Mouse (Mus musculus) hindbrain, embryonic 14.5 days (tissue): ENCODE measurements around the gene Clnk. TPM values are rescaled to one million over a fixed set of nuclear protein-coding genes. Genes with fewer than 3 reads are reported as not detected.
"Not testable (repeated sequence)": the region's sequence is repeated elsewhere in the genome, so short reads cannot be mapped to it uniquely, and the experiment has no call there.

Experiments
- ATAC-seq: fragments of 200-750 bp; cut with Nextera tagmentation; 2 replicates; pipeline ENCODE4 v1.8.0; 2017; ENCODE audit warnings: moderate number of reproducible peaks, mild to moderate bottlenecking, moderate TSS enrichment, moderate library complexity; ENCODE audit not compliant: low FRiP score
- DNase-seq: peaks from one replicate; pipeline ENCODE4 v3.0.0-alpha.2; 2015; ENCODE audit warnings: low spot score
- H3K27ac ChIP-seq: fragments of 300-500 bp; sonication (generic); 2 replicates; pipeline ENCODE4 v1.5.1; 2014; ENCODE audit warnings: mild to moderate bottlenecking, moderate library complexity
- H3K27me3 ChIP-seq: fragments of 300-500 bp; sonication (generic); 2 replicates; pipeline ENCODE4 v1.6.1; 2014; ENCODE audit warnings: mild to moderate bottlenecking, low read length, mixed read lengths; ENCODE audit not compliant: control insufficient read depth, insufficient read depth
- H3K36me3 ChIP-seq: fragments of 300-500 bp; sonication (generic); replicated peaks from 2 replicates; pipeline ENCODE4 v1.6.1; 2014; ENCODE audit not compliant: control insufficient read depth, insufficient read depth
- H3K4me1 ChIP-seq: fragments of 300-500 bp; sonication (generic); replicated peaks from 2 replicates; pipeline ENCODE4 v1.6.1; 2014; ENCODE audit warnings: antibody characterized with exemption, low read length, mixed read lengths; ENCODE audit not compliant: control insufficient read depth, insufficient read depth
- H3K4me2 ChIP-seq: fragments of 300-500 bp; sonication (generic); replicated peaks from 2 replicates; pipeline ENCODE4 v1.6.1; 2014; ENCODE audit warnings: mild to moderate bottlenecking, moderate library complexity
- H3K4me3 ChIP-seq: fragments of 300-500 bp; sonication (generic); replicated peaks from 2 replicates; pipeline ENCODE4 v1.5.1; 2014; ENCODE audit warnings: mild to moderate bottlenecking, low read length
- H3K9ac ChIP-seq: fragments of 300-500 bp; sonication (generic); 2 replicates; pipeline ENCODE4 v1.6.1; 2014
- H3K9me3 ChIP-seq: fragments of 300-500 bp; sonication (generic); 2 replicates; pipeline ENCODE4 v1.6.1; 2016; ENCODE audit warnings: low read length; ENCODE audit not compliant: control insufficient read depth
- WGBS: fragments of 180-500 bp; shearing (Covaris S2); extraction: QIAGEN DNeasy Blood & Tissue Kit; methylation state at CpG from one replicate; pipeline ENCODE4 v1.1.7; 2014; 5-methylcytosine and 5-hydroxymethylcytosine counted together
- polyA plus RNA-seq: library from polyadenylated mRNA; unstranded; fragments of >200 nt; fragmentation: Nextera tagmentation; extraction: Ambion mirVana; gene quantifications from 2 replicates; pipeline ENCODE4 v1.2.1, GENCODE M21; 2014

The Clnk gene
- 0.19 TPM in 1 of 2 replicates, not detected in the other for polyA plus RNA-seq

DNA sequence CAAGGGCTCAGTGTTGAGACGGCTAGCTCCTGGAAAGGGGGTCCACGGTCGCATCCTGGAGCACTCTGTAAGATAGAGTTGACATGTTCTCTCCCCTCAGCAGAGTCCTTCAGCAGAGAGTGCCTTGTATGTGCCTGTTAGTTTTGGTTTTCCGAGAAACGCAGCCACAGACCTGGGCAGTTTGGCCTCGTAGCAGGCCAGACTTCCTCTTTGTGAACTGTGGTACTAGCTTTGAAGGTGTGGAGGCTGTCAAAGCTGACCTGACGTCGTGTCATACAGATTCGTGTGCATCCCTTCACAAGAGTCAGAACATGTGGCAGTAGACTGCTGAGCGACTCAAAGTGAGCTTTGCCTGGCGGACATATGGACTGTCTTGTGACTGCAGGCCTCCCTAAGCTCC is at the start of gene Clnk:
Clnk (minus strand) TSS at position 191 of the 400 bp plus-strand sequence.
- no peak within 1 kb of the TSS for H3K9ac ChIP-seq
- ATAC-seq (no peak), DNase-seq (no peak)
- H3K36me3 ChIP-seq: no peaks in the 10 kb centered on the region
- H3K4me2 ChIP-seq: no peak within 1 kb of the TSS
- WGBS: 85% methylated on average over 11 of the region's 11 CpGs
- no peaks in the 10 kb centered on the region for H3K9me3 ChIP-seq
- H3K4me1 ChIP-seq: peaks cover 8% of the 10 kb centered on the region; the same call in 1 of the 2 replicates
- H3K27ac ChIP-seq: no peak within 1 kb of the TSS
- no peaks in the 10 kb centered on the region for H3K27me3 ChIP-seq
- no peak within 1 kb of the TSS for H3K4me3 ChIP-seq

DNA sequence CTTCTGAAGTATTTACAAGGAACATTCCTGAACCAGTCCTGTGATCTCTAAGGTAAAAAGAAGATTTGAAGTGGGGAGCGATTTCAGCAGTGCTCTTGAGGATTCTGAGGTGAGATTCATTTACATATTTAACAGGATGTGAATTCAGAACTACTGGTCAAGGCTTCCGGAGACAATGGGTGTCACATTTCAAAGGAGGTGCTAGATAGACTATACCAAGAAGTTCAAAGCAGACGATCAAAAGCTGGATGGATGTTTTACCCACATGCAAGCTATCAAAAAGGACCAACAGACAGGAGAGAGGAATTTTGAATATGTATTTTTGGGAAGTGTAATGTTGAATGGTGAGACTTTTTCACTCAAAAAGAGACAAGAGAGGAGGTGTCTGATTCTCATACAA is 28.7 kb upstream of the Clnk start:
- no peaks in the 10 kb centered on the region for H3K36me3 ChIP-seq
- ATAC-seq (no peak), DNase-seq (no peak)
- no peaks in the 10 kb centered on the region for H3K27me3 ChIP-seq
- H3K4me1 ChIP-seq: no peaks in the 10 kb centered on the region
- no peak overlapping the region for H3K27ac ChIP-seq
- 56% methylated on average over 3 of the region's 3 CpGs for WGBS
- H3K9me3 ChIP-seq: no peaks in the 10 kb centered on the region
- H3K4me2 ChIP-seq: no peak overlapping the region
- no peak overlapping the region for H3K9ac ChIP-seq
- H3K4me3 ChIP-seq: no peak overlapping the region

DNA sequence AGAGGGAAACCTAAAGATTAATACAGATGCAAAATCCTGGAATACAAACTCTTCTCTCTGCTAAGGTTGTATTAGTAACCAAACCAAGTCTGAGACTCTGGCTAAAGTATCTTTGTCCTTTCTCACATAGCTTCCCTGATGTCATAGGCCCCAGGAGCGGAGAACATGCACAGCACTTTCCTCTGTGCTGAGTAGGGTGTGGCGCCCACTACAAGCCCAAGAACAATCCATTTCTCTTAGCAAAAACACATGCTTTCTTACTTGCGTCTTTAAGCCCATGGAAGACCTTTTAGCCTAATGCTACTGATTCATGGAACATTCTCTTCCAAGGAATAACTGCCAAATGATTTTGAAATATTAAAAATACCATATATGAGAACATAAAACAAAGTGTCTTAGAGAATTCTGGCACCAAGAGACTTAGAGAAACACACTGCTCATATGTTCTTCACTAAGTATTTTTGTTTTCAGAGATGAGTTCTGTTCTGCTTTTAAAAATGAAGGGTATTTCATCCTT is 28.0 kb upstream of the Clnk start:
- DNase-seq: no peak

DNA sequence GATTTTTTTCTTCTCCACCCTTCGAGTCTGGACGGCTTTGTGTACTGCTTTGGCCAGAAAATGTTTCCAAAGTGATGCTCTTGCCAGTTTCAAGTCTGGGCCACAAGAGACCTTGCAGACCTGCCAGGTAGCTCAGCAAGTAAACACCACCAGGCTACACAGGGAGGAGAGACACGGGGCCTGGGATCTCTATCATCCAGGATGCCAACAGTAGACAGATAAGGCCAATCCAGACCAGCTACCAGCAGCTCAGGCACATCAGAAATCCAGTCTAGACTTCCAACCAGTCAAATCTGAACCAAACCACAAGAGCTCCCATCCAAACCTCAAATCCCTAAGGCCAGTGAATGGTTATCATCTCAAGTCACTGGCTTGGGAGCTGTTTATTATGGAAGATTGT is 26.3 kb upstream of the Clnk start:
- ATAC-seq (no peak), DNase-seq (no peak)
- no peaks in the 10 kb centered on the region for H3K27me3 ChIP-seq
- no peaks in the 10 kb centered on the region for H3K36me3 ChIP-seq
- H3K9ac ChIP-seq: no peak overlapping the region
- 89% methylated on average over 3 of the region's 3 CpGs for WGBS
- no peak overlapping the region for H3K27ac ChIP-seq
- H3K9me3 ChIP-seq: no peaks in the 10 kb centered on the region
- H3K4me3 ChIP-seq: no peak overlapping the region
- H3K4me1 ChIP-seq: no peaks in the 10 kb centered on the region
- no peak overlapping the region for H3K4me2 ChIP-seq

More for the DNA sequence above, 28.0 kb upstream of the Clnk start:
- Histone ChIP-seq H3K27ac (no peak overlapping the region), H3K4me3 (no peak overlapping the region), H3K4me2 (no peak overlapping the region), H3K36me3 (no peaks in the 10 kb centered on the region), H3K9ac (no peak overlapping the region), H3K4me1 (no peaks in the 10 kb centered on the region), H3K9me3 (no peaks in the 10 kb centered on the region), H3K27me3 (no peaks in the 10 kb centered on the region)
- no peak for ATAC-seq
- 98% methylated on average over 3 of the region's 3 CpGs for WGBS

DNA sequence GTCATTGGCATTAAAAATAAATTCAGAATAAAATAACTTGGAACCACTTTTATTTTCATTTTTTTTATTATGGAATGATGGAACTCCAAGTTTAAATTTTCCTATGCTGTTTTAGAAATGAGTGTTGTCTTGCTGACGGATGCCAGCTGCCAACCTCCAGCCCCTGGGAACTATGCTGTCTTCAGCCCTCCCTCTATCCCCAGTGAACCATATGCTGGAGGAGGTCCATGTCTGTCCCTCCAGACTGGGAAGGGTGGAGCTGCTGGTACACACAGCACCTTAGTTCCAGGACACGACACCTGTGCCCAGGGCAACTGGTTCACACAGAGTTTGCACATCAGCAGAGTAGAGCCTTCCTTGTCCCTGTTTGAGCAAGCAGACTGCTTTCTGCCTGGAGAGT is 22.4 kb upstream of the Clnk start:
- no peaks in the 10 kb centered on the region for H3K36me3 ChIP-seq
- DNase-seq: no peak
- H3K27ac ChIP-seq: no peak overlapping the region
- no peaks in the 10 kb centered on the region for H3K4me1 ChIP-seq
- H3K9ac ChIP-seq: no peak overlapping the region
- no peaks in the 10 kb centered on the region for H3K9me3 ChIP-seq
- no peak overlapping the region for H3K4me2 ChIP-seq
- 86% methylated on average over 2 of the region's 2 CpGs for WGBS
- ATAC-seq: no peak
- H3K27me3 ChIP-seq: no peaks in the 10 kb centered on the region
- H3K4me3 ChIP-seq: no peak overlapping the region

DNA sequence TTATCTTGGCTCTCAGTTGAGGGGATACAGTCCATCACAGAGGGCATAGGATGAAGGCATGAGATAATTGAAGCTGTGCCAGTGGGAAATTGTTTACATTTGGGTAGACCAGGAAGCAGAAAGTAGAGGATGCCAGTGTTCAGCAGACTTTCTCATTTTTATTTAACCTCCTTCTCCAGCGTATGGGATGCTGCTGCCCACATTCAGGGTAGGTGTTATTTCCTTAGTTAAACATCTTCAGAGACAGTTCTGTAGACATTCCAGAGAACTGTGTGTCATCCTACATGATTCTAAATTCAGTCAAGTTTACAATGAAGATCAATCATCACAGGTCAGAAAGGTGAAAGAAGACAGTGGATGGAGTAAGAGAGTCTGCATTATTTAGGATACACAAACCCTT is 12.0 kb upstream of the Clnk start:
- Histone ChIP-seq H3K27ac (no peak overlapping the region), H3K4me1 (no peaks in the 10 kb centered on the region), H3K4me2 (no peak overlapping the region), H3K27me3 (no peaks in the 10 kb centered on the region), H3K9ac (no peak overlapping the region), H3K9me3 (no peaks in the 10 kb centered on the region), H3K36me3 (no peaks in the 10 kb centered on the region), H3K4me3 (no peak overlapping the region)
- DNase-seq (no peak), ATAC-seq (no peak)
- WGBS: 89% methylated on average over 1 of the region's 1 CpGs

DNA sequence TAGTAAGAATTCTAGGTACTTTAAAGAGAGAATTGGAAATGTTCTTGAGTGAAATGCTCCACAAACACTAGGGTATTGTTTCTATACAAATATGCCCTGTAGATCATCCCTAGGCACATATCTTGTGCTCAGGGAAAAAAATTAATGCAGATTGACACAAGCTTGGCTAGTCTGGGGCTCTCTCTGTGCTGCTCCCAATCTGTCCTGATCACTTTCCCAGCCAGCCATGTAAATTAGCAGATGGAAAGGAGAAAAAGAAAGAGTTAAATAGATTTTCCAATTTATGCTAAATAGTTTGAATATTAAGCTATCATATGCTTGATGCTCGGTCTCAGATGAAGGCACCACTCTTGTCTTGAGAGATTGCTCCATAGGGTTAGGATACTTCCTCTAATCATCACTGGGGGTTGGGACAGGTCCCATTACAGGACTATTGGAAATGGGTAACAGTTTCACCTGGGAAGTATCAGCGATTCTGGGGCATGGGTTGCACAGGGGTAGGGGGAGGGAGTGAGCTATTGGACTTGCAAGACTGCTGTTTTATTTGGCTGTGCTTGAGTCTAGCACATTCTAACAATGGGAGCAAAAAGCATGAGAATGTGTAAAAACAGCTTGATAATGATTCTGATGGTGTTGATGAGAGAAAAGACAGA is 10.1 kb upstream of the Clnk start:
- H3K9me3 ChIP-seq: no peaks in the 10 kb centered on the region
- no peaks in the 10 kb centered on the region for H3K27me3 ChIP-seq
- no peak for ATAC-seq
- H3K27ac ChIP-seq: no peak overlapping the region
- H3K4me2 ChIP-seq: no peak overlapping the region
- 71% methylated on average over 2 of the region's 2 CpGs for WGBS
- DNase-seq: no peak
- no peaks in the 10 kb centered on the region for H3K36me3 ChIP-seq
- H3K4me1 ChIP-seq: no peaks in the 10 kb centered on the region
- no peak overlapping the region for H3K9ac ChIP-seq
- no peak overlapping the region for H3K4me3 ChIP-seq

DNA sequence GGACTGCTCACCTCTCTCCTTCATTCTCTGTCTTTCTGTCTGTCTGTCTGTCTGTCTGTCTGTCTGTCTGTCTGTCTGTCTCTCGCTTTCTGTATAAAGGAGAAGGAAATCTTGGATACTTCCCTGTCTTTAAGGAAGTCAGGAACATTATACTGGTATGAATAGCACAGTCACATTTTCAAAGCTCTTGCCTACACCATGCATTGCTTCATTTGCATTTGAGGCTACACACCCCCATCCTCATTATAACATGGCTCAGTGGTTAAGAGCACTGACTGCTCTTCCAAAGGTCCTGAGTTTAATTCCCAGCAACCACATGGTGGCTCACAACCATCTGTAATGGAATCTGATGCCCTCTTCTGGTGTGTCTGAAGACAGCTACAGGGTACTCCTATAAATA is 6.0 kb upstream of the Clnk start:
- H3K4me2 ChIP-seq, DNase-seq, H3K36me3 ChIP-seq, H3K9ac ChIP-seq, H3K27ac ChIP-seq, H3K4me1 ChIP-seq, H3K9me3 ChIP-seq, H3K4me3 ChIP-seq, H3K27me3 ChIP-seq, ATAC-seq: not testable (repeated sequence)
- 100% methylated on average over 1 of the region's 1 CpGs for WGBS

DNA sequence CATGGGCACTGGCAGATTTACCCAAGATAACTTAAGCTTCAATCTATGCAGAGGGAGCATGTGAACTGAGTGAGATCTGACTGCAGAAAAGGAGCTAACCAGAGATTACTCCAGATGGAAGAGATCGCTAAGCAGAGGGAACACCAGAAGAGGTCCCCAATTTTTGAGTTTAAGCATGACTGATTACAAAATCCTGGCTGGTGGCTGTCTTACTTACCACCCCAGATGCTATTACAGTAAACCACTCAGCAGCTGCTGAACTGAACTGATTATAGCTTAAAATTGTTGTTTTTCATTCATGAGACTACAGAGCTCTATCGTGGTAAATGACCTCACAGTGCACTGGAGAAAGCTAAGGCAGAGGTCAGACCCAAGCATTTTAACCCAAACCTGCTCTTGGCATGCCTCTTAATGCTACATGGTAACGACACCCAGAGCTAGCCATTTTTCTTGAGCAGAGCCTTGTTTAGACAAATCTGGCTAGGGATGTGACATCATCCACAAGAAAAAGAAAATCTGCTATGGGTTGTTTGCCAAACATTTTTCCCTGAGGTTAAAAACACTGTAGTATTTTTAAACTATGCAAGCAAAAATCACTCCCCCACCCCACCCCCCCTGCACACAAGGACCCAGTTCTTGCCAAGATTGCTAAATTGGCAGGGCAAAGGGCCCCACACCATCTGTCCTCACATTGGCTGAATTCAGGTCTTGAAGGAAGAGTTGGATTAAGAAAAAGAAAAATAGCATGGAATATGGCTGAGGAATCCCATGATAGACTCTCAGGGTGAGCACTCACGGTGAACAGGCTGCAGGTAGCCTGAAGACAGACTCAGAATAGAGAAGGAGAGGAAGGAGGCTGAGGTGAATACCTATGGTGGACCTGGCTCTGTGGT is 5.4 kb upstream of the Clnk start:
- no peak overlapping the region for H3K4me2 ChIP-seq
- no peak overlapping the region for H3K9ac ChIP-seq
- no peak for ATAC-seq
- H3K27ac ChIP-seq: no peak overlapping the region
- no peak for DNase-seq
- no peaks in the 10 kb centered on the region for H3K36me3 ChIP-seq
- WGBS: 65% methylated on average over 4 of the region's 4 CpGs
- H3K4me1 ChIP-seq: peaks cover 8% of the 10 kb centered on the region; the same call in 1 of the 2 replicates
- H3K4me3 ChIP-seq: no peak overlapping the region
- H3K27me3 ChIP-seq: no peaks in the 10 kb centered on the region
- H3K9me3 ChIP-seq: no peaks in the 10 kb centered on the region
